Mouse (Mus musculus): ENCODE results near the gene Gimap9. TPM values are rescaled to one million over a fixed set of nuclear protein-coding genes. Genes with fewer than 3 reads are reported as not detected.

The Gimap9 gene
- total and polyA plus RNA-seq, 2 experiments from 2014 or later = 0.55 to 1.1 TPM

DNA sequence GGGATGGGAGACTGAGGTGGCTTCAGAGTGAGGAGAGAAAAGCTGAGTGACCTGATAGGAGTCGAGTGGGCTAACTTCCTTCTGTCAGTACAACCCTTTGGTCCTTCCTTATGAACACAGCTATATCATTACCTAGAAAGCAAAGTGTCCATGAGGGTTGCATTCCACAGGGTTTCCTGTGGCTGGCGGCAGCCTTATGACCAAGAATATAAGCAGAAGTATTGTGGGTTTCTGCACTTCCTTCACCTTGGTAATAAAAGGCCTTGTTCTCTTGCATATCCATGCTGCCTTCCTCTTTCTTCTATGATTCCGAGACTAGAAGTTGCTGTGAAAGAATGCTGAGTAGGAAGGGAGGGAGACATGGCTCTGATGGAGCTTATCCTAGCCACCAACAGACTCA, 23.0 kb downstream of the Gimap9 start:
- Histone ChIP-seq H3K27me3 (ENCODE audit: insufficient read depth, low read length) (no peaks in the 10 kb centered on the region), H3K4me2 (ENCODE audit: low read depth, low read length, poor library complexity, severe bottlenecking) (no peak overlapping the region), H3K9ac (replicated peaks; ENCODE audit: low read length, poor library complexity, severe bottlenecking) (no peak overlapping the region), H3K9me3 (ENCODE audit: low read length) (no peaks in the 10 kb centered on the region), H3K27ac (ENCODE audit: low read depth, low read length) (no peak overlapping the region), H3K36me3 (ENCODE audit: insufficient read depth, low read length) (no peaks in the 10 kb centered on the region), H3K4me1 (ENCODE audit: insufficient read depth, low read length) (no peaks in the 10 kb centered on the region), H3K4me3 (ENCODE audit: low read depth, low read length) (no peak overlapping the region)
- 88% methylated on average over 3 of the region's 3 CpGs for WGBS
- TF ChIP-seq CTCF (IDR thresholded peaks at IDR 0.05) = no peak
- DNase-seq (ENCODE audit: low spot score) (no peak), ATAC-seq (ENCODE audit: low FRiP score) (no peak)

DNA sequence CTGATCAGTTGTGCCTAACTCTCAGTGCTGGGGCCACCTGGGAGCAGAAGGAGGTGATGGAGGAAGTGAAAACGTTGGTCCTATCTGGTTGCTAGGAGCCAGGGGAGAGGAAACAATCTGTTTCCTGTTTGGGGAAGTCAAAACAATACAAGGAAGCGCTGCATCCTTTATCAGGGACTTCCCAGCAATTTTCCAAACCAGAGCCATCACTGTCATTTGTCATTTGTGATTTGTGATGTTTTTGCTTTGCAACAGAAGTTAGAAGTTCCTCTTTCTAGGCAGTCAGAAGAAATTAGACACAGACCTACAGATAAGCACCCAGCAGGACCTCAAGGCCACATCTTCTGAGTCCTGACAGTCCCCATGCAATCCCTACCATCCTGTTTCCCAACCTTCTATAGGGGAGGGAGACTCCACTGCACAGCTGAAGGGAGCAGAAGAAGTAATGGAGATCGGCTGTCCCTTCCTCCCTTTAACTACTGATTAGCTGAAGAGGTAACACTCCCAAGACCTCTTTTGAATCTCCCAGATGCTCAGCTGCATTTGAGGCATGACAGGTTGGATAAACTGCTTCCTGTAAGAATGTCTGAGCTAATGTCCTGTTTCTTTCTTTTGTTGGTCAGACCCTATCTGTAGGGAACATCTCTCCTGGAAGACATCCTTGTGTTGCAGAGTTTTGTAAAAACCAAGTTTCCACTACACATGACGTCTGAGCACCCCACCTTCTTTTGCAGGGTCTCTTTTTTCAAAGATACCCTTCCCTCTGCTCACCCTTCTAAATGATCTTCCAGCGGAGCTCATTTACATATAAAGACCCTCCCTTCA, 24.5 kb downstream of the Gimap9 start:
- ATAC-seq (ENCODE audit: low FRiP score) = no peak

DNA sequence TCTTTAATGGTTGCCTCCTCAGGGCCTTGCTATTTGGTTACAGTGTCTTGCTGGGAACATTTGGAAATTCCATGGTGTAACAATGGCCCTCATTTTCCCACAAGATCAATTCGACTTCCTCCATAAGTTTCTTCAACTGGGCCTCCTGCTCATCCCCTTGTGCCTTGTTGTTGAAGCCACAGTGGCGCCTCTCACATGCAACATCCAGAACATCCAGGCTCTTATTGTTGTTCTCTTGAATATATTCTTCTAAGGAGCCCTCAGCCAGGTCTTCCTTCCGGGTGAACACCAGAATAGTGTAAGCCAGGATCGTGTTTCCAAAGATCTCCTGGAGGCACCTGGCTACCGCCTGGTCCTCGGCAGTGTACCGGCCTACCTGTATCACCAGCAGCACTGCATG, 26.2 kb downstream of the Gimap9 start:
- no peak for TF ChIP-seq CTCF (IDR thresholded peaks at IDR 0.05)
- DNase-seq (ENCODE audit: low spot score) (no peak), ATAC-seq (ENCODE audit: low FRiP score) (no peak)
- H3K27ac ChIP-seq (ENCODE audit: low read depth, low read length) = no peak overlapping the region
- H3K4me1 ChIP-seq (ENCODE audit: insufficient read depth, low read length) = no peaks in the 10 kb centered on the region
- 89% methylated on average over 7 of the region's 7 CpGs for WGBS
- H3K9me3 ChIP-seq (ENCODE audit: low read length) = no peaks in the 10 kb centered on the region
- H3K36me3 ChIP-seq (ENCODE audit: insufficient read depth, low read length) = no peaks in the 10 kb centered on the region
- no peak overlapping the region for H3K4me2 ChIP-seq (ENCODE audit: low read depth, low read length, poor library complexity, severe bottlenecking)
- no peak overlapping the region for H3K9ac ChIP-seq (replicated peaks; ENCODE audit: low read length, poor library complexity, severe bottlenecking)
- no peaks in the 10 kb centered on the region for H3K27me3 ChIP-seq (ENCODE audit: insufficient read depth, low read length)
- H3K4me3 ChIP-seq (ENCODE audit: low read depth, low read length) = no peak overlapping the region

More for the DNA sequence above, 24.5 kb downstream of the Gimap9 start:
- Histone ChIP-seq H3K4me1 (ENCODE audit: insufficient read depth, low read length) (no peaks in the 10 kb centered on the region), H3K36me3 (ENCODE audit: insufficient read depth, low read length) (no peaks in the 10 kb centered on the region), H3K4me3 (ENCODE audit: low read depth, low read length) (no peak overlapping the region), H3K4me2 (ENCODE audit: low read depth, low read length, poor library complexity, severe bottlenecking) (no peak overlapping the region), H3K27ac (ENCODE audit: low read depth, low read length) (no peak overlapping the region), H3K27me3 (ENCODE audit: insufficient read depth, low read length) (no peaks in the 10 kb centered on the region), H3K9ac (replicated peaks; ENCODE audit: low read length, poor library complexity, severe bottlenecking) (no peak overlapping the region), H3K9me3 (ENCODE audit: low read length) (no peaks in the 10 kb centered on the region)
- TF ChIP-seq CTCF (IDR thresholded peaks at IDR 0.05) = no peak
- 64% methylated on average over 5 of the region's 5 CpGs for WGBS
- no peak for DNase-seq (ENCODE audit: low spot score)

DNA sequence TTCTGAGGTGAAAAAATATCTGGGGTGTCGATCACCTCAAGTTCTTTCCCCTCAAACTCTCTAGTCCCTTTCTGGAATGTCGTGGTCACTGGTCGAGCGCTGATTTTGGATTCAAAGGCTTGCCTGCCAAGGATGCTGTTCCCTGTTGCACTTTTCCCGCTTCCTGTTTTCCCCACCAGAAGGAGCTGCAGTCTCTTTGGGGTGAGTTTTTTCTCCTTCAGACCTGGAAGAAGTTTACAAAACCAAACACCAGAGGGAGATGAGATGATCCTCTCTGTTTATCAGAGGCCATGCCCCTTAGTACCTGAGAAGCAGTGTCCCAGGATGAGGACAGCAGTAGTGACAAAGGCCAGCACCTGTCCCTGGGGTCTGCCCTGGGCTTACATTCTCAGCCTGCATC, 26.7 kb downstream of the Gimap9 start:
- Histone ChIP-seq H3K36me3 (ENCODE audit: insufficient read depth, low read length) (no peaks in the 10 kb centered on the region), H3K9me3 (ENCODE audit: low read length) (no peaks in the 10 kb centered on the region), H3K27ac (ENCODE audit: low read depth, low read length) (no peak overlapping the region), H3K4me2 (ENCODE audit: low read depth, low read length, poor library complexity, severe bottlenecking) (no peak overlapping the region), H3K4me3 (ENCODE audit: low read depth, low read length) (no peak overlapping the region), H3K9ac (replicated peaks; ENCODE audit: low read length, poor library complexity, severe bottlenecking) (no peak overlapping the region), H3K4me1 (ENCODE audit: insufficient read depth, low read length) (no peaks in the 10 kb centered on the region), H3K27me3 (ENCODE audit: insufficient read depth, low read length) (no peaks in the 10 kb centered on the region)
- WGBS = 77% methylated on average over 5 of the region's 5 CpGs
- no peak for ATAC-seq (ENCODE audit: low FRiP score)
- TF ChIP-seq CTCF (IDR thresholded peaks at IDR 0.05) = peak; percentile 21
- DNase-seq (ENCODE audit: low spot score) = no peak

DNA sequence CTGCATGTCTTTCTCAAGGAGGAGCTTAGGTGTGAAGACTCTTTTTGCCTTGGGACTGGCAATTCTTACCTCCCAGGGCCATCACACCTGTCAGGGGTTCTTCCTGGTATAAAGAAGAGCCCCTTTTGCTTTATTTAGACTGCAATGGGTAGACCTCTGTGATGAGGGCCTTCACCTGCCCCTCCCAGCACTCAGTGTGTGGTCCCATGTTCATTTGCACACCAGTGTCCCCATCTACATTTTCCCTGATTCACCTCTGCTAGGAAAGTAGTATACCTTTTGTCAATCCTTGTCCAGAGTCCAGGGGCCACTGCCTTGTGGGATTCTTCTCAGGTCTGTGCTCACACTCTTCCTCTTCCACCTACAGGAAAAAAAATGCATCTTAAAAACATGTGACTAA, 28.2 kb downstream of the Gimap9 start:
- no peak for ATAC-seq (ENCODE audit: low FRiP score)
- H3K4me2 ChIP-seq (ENCODE audit: low read depth, low read length, poor library complexity, severe bottlenecking) = no peak overlapping the region
- no peaks in the 10 kb centered on the region for H3K27me3 ChIP-seq (ENCODE audit: insufficient read depth, low read length)
- TF ChIP-seq CTCF (IDR thresholded peaks at IDR 0.05) = no peak
- H3K9ac ChIP-seq (replicated peaks; ENCODE audit: low read length, poor library complexity, severe bottlenecking) = no peak overlapping the region
- H3K9me3 ChIP-seq (ENCODE audit: low read length) = no peaks in the 10 kb centered on the region
- no peak for DNase-seq (ENCODE audit: low spot score)
- no peaks in the 10 kb centered on the region for H3K4me1 ChIP-seq (ENCODE audit: insufficient read depth, low read length)
- no peaks in the 10 kb centered on the region for H3K36me3 ChIP-seq (ENCODE audit: insufficient read depth, low read length)
- no peak overlapping the region for H3K27ac ChIP-seq (ENCODE audit: low read depth, low read length)
- no peak overlapping the region for H3K4me3 ChIP-seq (ENCODE audit: low read depth, low read length)

DNA sequence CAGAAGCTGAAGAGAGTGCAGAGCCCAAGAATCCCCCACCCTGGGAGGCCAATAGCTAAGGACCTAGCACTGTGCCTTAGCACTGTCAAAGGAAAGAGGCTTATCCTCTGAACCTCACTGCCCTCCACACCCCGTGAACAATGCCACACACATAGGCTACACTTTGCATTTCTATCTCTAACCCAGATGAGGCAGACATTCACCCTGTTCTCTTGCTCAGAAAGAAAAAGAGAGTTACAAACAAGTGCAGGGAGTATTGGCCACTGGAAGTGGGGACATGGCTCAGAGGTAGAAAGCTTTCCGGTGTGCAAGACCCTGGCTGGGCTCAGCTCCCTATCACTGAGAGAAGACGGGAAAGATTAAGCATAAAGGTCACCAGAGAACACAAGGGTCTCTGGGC, 30.2 kb downstream of the Gimap9 start:
- Histone ChIP-seq H3K9ac (replicated peaks; ENCODE audit: low read length, poor library complexity, severe bottlenecking) (no peak overlapping the region), H3K4me2 (ENCODE audit: low read depth, low read length, poor library complexity, severe bottlenecking) (no peak overlapping the region), H3K36me3 (ENCODE audit: insufficient read depth, low read length) (no peaks in the 10 kb centered on the region), H3K9me3 (ENCODE audit: low read length) (no peaks in the 10 kb centered on the region), H3K4me1 (ENCODE audit: insufficient read depth, low read length) (no peaks in the 10 kb centered on the region), H3K27ac (ENCODE audit: low read depth, low read length) (no peak overlapping the region), H3K27me3 (ENCODE audit: insufficient read depth, low read length) (no peaks in the 10 kb centered on the region), H3K4me3 (ENCODE audit: low read depth, low read length) (no peak overlapping the region)
- ATAC-seq (ENCODE audit: low FRiP score) (no peak), DNase-seq (ENCODE audit: low spot score) (no peak)
- 46% methylated on average over 3 of the region's 3 CpGs for whole genome bisulfite sequencing
- no peak for TF ChIP-seq CTCF (IDR thresholded peaks at IDR 0.05)
